Mouse (Mus musculus): ENCODE data around the gene Fam171b.

Fam171b gene

DNA sequence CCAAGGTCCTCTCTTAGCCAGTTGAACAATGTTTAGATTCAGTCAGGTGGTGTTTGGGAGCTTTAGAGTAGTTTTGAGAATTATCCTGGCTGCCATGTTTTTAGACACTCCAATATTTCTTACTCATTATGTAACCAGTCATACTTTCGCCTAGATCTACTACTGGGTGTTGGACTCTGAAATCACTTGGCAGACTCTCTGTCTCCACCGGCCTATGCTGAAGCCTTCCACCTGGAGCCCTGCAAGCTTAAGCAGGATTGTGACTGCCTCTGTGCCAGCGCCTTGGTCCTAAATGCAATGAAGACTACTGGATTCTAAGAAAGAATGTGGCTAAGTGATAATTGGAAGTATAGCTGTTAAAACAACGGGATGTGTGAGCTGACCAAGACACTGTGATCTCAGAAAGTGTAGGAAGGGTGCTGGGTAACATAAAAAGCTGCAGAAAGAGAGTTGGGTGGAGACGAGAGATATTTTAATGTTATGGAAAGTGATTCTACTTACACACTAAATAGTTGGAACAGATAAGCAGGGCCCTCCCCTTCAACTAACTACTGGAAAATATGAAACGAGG, 71.5 kb downstream of the Fam171b start:
- no peak for DNase-seq (ENCODE audit: low spot score in 2 of 2)

DNA sequence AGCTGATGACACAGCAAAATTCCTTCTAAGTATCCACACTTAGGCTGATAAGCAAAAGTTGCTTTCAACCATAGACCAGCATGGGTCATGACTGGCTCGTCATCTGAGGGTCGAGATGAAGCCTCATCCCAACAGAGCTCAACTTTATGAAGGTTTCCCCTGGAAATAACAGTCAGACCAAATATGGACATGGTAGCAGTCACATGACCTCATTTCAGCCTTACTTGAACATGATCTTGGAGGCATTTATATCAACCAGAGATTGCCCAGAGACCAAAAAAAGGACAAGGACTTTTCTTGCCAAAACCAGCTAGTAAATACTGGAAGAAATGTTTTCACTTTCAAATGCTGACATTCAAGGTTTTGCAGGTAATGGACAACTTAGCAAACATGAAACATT, 81.3 kb downstream of the Fam171b start:
- no peak for DNase-seq (ENCODE audit: low spot score in 2 of 2)

DNA sequence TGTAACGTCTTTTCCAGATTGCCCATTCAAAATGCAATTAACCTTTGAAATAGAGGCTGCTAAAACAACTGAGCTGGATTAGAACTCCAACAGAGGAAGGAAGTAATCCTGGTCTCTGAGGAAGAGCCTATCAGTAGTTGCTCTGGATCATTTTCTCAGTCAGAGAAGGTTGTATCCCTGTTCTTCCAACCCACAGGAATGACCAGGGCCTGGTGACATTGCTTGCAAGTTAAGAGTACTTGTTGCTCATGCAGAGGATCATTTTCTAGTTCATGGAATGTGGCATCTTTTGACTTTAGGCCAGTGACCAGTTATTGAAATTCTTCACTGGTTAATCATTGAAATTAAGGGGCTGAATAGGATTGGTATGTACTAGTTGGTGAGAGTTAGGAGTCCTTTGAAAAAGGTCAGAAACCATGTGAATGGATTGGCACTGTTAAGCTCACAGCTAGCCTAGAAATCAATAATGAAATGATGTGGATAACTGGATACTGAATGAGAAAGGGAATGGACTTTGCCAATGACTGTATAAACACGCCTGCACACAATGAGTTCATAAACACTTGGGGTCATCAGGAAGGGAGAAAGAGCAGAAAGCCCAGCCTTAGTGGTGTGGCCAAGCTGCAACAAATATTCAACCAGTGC, 89.6 kb downstream of the Fam171b start:
- no peak for DNase-seq (ENCODE audit: low spot score in 2 of 2)

DNA sequence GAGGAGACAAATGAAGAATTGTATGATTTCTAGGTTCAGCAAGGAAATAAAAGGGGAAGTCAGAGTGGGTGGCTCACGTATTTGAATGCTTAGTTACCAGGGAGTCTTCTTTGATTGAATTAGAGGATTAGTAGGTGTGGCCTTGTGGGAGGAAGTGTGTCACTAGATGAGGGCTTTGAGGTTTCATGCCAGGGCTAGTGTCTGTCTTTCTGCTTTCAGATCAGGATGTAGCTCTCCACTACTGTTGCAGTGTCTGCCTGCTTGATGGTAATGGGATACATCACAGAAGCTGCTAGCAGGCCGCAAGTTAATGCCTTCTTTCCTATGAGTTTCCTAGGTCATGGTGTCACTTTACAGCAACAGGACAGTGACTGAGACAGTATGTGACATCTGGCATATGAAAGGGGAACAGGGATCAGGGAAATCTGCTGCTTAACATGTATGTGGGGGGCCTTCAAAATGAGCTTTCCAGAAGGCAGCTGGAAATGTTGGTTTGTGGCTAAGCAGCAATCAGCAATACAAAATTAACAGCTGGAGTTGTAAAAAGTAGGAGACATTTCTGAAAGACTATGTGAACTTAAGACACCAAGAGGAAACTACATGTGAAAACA, 117.1 kb downstream of the Fam171b start:
- DNase-seq (ENCODE audit: low spot score in 2 of 2) = no peak
